Mouse (Mus musculus) lung, postnatal 10 days (tissue): ENCODE data around the gene Atp9a.

Experiments
- DNase-seq: peaks from one replicate; pipeline ENCODE4 v3.0.0; 2021

Atp9a gene

DNA sequence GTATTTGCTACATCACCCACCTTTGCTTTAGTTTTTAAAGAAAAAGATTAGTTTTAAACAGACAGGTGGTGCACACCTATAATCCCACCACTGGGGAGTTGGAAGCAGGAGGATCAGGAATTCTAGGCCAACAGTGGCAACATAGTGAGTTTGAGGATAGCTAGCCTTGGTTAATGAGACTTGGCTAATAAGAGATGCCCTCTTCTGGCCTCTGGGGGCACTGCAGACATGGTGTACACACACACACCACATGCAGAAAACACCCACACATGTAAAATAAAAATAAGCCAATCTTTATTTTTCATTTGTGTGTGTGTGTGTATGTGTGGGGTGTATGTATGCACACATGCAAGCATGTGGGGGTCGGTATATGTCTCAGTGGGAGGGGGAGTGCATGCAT, 3.4 kb downstream of the Atp9a start:
- no peak for DNase-seq

DNA sequence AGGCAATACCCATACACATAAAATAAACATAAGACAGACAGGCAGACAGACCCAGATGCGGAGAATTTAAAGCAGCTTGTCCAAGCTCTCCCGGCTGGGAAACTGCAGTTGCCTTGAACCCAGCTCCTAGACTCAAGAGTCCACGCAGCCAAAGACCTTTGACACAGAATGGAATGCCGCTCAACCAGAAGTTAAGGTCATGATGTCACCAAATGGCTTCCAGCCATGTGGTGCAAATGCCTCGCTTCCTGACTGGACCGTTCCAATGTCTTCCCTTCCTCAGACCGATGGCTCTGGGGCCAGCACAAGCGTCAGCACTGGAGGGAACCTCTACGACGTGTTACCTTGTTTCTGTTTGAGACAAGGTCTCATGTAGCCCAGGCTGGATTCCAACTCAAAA, 4.3 kb downstream of the Atp9a start:
- peak; percentile 35 for DNase-seq

DNA sequence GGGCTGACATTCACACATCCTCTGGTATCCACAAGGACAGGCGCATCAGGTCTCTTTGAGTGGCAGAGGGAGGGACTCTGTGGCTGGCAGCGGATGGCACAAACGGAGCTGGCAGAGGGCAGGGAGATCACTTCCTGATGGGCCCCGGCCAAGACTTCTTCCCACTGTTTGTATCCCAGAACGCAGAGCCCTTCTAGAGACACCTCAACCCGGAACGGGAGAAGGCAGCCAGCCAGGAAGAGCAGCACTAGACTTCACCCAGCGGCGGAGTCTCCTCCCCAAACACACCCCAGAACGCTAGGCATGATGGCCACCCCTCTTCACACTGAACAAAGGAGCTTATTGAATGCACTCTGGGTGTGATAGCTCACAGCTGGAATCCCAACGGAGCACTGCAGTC, 8.2 kb downstream of the Atp9a start:
- peak; percentile 85 for DNase-seq

DNA sequence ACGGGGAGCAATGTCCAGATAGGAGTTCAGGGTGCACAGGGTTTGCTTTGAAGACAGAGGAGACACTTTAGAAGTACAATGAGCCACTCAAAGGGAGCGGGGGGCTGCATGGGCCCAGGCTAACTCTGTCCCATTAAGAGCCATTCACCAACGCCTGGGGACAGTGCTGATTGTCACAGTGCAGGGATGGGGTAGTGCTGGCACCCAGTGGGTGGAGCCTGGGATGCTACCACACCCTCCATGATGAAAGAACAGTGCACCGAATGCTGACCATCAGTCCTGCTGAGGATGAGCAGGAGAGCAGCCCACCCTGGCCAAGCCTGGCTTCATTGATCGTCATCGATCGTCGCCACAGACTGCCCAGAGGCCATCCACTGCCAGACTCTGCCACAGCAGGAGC, 11.0 kb downstream of the Atp9a start:
- DNase-seq, result no peak

DNA sequence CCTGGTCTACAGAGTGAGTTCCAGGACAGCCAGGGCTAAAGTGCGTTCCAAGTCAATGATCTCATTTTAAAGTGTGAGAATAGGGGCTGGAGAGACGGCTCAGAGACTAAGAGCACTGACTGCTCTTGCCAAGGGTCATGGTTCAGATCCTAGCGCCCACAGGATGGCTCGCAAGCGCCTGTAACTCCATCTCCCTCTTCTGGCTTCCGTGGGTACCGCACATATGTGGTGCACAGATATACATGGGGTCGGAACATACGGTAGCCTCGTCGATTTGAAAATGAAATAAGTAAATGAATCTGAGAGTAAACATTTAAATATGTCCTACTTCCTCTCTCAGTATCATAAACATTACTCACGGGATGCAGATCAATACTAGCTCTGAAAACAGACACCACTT, 12.5 kb downstream of the Atp9a start:
- DNase-seq, result no peak

DNA sequence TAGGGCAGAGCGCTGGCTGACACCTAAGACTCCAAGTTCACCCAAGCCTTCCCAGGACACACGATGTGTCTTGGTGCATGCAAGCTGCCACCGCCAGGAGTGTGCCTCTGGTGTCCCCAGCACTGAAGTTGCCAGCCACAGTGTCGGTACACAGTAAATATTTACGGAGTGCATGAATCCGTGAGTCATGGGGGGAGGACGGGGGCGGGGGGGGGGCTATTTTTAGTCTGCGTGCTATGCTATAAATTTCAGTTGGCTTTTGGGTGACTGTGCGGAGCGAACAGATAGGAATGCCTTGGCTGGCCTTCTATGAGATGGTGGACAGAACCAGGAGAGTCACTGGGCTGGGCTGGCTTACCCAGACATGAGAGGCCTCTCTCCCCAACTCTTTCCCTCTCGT, 14.2 kb downstream of the Atp9a start:
- DNase-seq, result no peak

DNA sequence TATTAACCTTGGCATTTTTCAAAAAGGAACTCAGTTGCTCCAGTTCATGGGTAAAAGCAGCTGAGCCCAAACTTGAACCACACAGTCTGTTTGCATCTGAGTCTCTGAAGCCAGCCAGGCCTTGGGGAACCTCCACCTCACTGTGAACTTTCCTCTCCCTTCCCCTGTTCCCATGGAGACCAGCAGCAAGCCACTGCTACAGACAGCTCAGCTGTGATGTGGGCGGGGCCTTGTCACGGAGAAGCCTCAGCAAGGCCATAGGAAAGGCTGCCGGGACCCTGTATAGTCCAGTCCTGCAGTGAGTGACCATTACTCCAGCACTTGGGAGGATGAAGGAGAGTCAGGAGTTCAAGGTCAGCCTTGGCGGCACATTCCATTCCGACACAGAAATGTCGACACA, 16.2 kb downstream of the Atp9a start:
- DNase-seq, result peak; percentile 48

DNA sequence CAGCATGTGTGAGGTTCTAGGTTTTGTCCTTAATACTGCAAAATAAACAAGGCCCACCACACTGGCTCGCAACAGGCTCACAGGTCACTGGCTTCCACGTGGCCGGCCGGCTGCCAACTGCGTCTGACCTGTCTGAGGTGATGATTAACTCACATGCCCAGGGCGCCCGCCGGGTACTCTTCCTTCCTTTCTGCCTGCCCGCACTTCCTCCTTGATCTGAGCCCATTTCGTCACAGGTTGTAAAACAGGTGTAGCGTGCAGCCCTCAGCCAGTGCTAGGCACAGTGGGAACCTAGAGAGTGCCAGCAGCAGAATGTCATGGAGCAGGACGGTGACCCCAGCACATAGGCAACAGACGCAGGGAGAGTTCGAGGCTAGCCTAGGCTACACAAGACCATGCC, 20.9 kb downstream of the Atp9a start:
- DNase-seq, result peak; percentile 33

DNA sequence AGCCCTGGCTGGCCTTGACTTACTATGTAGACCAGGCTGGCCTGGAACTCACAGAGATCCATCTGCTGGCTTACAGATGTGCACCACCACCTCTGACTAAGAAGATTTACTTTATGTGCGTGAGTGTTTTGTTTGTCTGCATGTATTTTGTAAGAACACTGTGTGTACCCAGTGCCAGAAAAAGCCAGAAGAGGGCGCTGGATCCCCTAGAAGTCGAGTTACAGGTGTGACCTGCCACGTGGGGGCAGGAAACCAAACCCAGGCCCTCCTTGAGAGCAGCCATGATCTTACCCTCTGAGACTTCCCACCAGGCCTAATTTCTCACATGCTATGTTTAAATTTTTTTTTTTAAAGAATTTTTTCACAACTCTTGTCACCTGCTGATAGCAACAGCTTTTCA, 22.5 kb downstream of the Atp9a start:
- no peak for DNase-seq

DNA sequence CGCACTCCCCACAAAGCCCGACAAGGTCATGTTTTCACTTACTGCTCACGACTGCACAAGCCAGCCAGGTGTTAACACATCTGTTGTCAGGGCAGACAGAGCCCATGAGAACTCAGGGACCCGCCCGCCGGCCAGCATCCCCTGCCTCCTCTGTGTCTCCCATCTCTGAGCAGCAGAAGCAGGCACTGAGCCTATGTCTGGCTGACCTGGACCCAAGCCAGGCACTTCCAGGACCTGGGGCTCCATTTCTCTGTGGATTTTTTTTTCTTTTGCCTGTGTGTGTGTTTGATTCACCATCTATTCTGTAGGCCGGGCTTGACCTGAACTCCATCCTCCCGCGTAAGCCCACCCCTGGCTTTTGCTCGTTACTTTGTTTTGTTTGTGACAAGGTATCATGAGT, 23.5 kb downstream of the Atp9a start:
- DNase-seq, result no peak

DNA sequence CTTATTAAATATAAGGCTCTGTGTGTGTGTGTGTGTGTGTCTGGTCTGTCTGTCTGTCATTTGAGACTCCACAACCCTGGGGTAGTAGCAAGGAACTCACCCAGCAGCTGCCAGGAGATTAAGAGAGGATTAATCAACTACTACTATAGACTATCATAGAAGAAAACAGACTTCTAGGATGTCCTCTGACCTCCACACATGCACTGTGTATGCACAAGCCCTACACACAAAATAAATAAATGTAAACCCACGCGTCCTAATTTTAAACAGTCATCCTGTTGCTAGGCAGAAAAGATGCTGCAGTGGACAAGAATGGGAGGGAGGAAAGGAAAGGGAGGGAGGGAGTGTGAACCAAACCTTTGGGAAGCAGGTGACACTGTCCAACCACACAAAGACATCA, 23.9 kb downstream of the Atp9a start:
- no peak for DNase-seq

DNA sequence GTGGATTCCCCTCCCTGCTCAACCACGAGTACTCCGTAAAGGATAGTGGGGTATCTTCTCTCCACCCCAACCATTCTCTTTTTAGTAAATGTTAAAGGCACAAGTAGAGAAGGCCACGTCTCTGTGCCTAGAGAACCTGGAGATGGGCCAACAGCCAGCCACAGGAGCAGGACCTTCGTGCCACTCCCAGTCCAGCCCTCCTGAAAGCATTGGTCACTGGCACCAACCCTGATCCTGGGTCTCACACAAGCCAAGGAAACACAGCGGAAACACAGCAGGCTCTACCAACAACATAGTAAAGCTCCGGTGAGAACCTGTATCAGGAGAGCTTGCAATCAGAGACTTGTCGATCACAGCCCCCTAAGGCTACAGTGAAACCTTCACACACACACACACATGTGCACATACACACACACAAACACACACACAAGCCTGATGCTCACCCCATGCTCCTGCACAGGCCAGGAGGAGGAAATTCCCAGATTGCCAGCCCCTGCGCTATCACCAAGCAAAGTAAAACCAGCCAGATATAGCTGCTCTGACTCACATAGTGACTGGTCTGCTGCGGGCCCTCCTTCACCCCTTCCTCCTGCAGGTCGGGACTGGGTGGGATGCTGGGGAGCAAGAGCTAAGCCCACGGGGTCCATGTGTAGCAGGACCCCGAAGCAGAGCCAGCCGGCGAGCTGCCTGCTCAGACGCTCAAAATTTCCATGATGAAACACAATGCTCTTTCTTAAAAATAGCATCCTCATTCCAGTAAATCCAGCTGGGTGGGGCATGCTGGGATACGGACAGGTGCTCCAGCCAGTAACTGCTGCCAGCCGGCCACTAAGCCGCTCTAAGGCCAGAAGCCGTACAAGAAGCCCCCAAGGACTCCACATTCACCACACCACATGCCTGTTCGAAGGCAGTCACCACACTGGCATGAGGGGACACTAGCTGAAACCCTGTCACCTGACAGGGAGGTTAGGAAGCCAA, 29.7 kb downstream of the Atp9a start:
- no peak for DNase-seq

DNA sequence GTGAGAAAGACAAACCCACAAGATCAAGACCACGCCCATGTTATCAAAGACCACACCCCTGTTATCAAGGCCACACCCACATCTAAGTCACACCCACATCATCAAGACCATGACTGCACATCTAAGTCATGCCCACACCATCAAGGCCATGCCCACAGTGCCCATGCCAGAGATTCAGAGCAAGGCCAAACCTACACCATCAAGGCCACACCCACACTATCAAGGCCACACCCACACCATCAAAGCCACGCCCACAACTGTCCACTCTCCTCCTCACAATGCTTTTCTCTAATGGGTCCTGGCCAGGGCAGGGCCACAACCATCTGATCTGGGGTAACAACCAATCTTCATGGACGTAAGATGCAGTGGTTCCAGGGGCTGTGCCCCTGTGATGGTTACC, 31.2 kb downstream of the Atp9a start:
- DNase-seq, result no peak

DNA sequence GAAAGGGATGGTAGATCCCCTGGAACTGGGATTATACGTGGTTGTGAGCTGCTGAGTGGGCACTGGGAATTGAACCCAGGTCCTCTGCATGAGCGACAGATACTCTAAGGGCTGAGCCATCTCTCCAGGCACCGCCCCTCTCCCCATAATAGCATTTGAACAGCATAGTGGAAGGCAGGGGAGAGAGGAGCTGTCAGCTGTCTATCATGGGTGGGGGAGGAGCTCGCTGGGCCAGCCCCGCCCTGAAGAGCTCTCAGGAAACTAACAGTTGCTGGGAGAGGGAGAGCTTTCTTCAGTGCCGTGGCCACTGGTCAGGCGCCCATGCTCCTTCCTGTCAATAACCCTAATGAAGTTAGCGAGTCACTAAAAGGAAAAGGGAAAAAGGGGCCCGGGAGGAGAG, 34.4 kb downstream of the Atp9a start:
- no peak for DNase-seq

DNA sequence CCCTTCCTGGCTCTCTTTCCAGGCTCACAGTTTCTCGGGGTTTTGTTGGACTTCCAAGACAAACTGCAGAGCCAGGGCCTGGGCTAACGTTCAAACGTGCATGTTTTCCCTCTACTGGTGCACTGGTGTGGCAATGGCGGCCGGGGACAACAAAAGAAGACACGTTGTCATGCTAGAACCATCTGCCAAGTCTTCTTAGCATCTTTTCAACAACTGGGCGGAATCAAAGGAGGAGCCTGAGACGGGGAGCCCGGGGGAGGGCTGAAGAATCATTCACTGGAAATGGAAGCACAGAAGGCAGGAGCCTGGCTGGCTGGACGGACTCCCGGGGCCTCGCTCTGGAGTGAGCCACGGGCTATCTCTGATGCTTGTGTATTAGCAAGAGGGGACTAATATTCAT, 39.9 kb downstream of the Atp9a start:
- peak; percentile 51 for DNase-seq

DNA sequence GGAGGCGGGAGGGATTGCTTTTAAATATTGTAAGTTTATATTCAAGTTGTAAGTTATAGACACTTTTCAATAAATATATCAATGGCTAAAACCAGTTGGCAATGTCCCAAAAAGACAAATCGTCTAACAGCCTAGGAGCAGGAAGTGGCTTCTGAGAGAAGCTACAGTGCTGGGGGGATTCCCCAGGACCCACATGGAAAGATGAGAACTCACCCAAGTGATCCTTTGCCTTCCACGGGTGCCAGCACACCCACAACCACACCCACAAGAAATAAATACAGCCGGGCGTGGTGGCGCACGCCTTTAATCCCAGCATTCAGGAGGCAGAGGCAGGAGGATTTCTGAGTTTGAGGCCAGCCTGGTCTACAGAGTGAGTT, 47.2 kb downstream of the Atp9a start:
- DNase-seq, result no peak

DNA sequence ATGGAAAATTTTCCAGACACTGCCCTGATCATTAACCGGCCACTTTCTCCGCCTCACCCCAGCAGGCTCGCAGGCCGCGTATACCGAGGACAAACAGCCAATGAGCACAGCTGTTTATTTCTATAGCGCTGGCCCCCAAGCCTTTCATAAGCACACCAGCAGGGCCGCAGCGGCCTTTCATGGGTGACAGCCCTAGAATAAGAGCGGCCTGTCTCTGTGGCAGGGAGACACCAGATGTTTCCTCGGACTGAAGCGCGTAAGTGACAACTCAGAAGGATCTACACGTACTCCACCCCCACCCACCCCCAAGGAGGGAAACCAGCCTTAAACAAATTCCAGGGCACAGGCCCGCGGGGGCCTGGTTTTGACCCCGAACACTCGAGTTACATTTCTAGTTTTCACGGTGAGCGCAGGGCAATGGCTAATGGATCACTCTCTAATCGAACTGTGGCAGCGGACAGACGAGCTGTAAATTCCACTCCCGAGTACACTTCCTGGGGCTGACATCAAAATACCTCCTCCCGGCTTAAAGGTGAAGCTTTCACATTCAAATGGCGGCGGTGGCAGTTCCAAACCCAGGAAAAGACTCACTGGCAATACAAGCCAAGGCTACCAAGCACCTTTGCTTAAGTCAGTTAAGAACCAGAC, 47.7 kb downstream of the Atp9a start:
- peak; percentile 15 for DNase-seq

DNA sequence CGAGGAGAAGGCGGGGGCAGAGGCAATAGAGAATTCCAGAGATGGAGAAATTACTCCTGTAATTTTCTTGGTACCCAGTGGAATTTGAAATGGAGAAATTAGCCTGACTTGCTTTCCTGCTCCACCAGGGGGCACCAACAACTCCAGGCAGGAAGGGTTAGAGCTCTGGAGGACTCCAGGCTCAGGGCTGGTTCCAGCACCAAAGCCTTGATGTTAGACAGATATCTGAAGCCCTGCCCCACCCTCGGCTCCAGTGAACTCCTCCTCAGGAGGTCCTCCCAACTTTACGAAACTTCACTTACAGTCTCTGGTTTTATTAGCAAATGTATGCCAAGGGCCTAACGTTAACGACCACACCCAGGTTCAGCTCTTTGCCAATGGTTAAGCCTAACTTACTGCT, 50.4 kb downstream of the Atp9a start:
- DNase-seq, result peak; percentile 78

DNA sequence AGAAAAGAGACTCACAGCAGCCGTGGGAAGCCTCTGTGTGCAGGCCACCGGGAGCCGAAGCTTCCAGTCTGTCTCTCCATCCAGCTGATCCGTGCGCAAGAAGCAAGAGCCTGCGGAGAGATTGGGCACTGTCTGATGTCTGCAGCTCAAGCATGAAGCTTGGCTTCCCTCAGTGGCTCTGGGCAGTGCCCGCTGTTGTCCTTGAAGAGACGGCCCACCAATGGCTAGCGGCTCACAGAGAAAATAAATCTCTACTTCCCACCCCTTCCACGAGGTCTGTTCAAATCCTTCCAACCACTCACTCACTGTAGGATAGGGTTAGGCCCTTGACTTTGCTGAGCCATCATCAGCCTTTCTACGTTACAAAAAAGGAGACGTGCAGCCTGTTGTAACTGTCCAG, 54.9 kb downstream of the Atp9a start:
- no peak for DNase-seq

DNA sequence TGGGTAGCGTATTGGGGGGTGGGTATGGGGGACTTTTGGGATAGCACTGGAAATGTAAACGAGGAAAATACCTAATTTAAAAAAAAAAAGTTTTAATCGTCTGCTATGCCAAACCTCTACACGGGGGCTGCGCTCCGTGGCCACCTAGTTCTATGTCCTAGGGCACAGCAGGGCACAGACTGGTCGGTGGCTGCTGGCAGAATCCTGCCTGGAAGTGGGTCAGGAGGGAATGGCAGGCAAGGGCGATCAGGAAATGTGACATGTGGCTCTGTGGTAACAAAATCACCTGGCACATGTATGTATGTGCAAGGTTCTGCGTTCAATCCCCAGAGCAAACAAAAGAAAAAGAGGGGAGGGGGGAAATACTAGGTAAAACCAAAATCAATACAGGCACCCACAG, 56.3 kb downstream of the Atp9a start:
- DNase-seq, result no peak

DNA sequence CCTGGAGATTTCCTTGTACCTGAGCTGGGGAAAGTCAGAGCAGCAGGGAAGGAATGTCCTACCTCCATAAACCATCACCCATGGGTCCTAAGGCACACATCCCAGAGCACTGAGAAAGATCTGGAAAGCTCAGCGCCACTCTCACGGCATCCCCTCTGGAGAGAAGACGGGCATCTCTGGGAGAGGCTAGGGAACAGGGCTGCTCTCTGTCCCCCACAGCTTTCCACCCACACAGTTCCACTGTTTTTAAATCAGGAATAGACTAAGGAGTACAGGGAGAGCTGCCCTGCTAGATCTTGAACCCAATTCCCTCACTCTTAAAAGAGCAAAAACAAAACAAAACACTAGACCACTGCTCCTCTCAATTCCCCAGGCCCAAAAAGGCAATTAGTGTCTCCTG, 57.5 kb downstream of the Atp9a start:
- DNase-seq, result no peak

DNA sequence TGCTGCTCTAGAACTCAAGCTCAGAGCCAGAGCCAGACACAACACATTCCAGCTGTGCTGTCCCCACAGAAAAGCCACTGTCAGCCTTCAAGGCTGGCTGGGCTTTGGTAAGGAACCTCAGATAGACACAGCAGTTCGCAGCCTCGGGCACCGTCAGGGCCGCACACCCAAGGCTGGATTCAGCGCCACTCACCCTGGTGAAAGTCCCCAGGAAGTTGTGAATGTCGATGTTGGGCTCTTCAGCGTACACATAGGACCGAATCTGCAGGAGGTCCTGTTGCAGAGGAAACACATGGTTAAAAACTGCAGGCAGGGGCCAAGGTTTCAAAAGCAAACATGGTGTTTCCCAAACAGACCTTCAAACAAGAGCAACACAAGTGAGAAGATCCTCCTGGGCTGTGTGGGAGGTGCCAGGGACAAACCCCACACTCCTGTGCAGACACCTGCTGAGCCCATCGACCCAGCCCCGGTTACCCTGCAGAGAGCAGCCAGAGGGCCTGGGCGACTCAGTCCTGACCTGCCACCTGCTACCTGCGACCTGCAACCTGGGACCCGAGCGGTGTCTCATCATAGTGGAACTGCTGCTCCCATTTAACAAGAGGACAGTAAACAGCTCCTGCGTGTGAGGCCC, 58.6 kb downstream of the Atp9a start:
- DNase-seq, result no peak

DNA sequence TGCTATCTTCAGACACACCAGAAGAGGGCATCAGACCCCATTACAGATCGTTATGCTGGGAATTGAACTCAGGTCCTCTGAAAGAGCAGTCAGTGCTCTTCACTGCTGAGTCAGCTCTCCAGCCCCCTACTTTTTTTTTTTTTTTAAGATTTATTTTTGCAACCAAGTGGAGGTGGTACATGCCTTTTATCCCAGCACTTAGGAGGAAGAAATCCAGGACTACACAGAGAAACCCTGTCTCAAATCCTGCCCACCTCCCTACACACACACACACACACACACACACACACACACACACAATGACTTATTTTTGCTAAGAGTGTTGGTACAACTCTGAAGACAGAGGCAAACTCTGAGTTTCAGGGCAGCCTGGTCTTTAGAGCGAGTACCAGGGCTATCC, 59.5 kb downstream of the Atp9a start:
- no peak for DNase-seq

DNA sequence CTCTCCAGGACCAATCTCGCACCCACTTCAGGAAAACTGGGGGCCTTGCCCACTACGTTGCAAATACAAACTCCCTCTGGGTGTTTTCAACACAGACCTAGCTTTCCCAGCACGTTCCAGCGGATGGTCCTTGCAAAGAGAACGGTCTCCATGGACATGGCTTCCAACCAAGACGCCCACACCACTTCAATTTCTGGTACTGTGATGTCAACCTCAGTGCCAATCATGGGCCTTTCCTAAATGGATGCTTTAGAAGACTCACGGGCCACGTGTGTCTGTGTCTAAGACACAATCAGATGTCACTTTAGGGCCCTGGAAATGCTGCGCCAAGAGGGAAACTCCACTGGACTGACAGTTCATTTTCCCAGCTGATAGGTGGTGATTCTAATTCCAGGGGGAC, 60.7 kb downstream of the Atp9a start:
- no peak for DNase-seq
